Mouse (Mus musculus) v-Abl transformed pro-B cells (cell line): ENCODE results near the gene Il11ra1.
"Not testable (repeated sequence)": the region's sequence is repeated elsewhere in the genome, so short reads cannot be mapped to it uniquely, and the experiment has no call there.

Source experiments
- in situ Hi-C, 2 experiments: fragments of 400-800 bp; cut with MboI; formaldehyde crosslinking; loops; one replicate each; pipeline ENCODE4 v1.15.1; 2025; ENCODE audit not compliant: unreplicated experiment in 2 of 2

The Il11ra1 gene

DNA sequence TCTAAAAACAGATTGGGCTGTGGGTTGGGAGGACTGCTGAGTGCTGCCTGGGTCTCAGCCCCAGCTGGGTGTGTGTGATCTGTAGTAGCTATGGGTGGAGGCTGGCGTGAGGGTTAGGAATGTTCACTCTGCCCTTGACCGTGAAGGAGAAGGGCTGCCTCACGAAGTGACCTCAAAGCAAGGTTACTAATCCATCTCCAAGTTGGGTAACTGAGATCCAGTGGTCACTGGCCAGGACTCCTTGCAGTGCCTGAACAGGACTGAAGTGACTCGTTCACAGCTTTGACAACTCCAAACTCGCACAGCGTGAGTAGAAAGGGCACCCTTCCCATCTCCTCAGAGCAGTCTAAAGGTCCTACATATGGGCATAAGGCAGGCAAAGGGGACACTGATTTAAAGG lies 20.9 kb upstream of the Il11ra1 start:
- in situ Hi-C loops: no loop called here

DNA sequence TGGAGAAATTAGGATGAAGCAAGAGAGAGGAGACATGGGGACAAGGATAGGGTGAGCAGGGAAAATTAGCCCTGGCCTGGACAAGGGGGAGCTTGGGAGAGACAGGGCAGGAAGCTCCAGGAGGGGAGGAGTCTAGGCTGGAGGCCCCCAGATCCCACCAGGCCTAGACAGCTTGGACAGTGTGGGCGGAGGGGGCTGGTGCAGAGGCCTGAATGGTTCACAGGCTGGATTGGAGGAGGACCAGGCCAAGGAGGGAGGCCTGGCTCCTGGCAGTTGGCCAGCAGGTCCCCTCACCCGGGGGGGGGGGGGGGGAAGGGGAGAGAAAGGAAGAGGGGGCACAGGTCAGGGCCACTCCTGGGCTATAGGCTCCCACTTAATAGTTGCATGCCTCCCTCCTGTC lies 20.5 kb upstream of the Il11ra1 start:
- in situ Hi-C loops: no loop called here

DNA sequence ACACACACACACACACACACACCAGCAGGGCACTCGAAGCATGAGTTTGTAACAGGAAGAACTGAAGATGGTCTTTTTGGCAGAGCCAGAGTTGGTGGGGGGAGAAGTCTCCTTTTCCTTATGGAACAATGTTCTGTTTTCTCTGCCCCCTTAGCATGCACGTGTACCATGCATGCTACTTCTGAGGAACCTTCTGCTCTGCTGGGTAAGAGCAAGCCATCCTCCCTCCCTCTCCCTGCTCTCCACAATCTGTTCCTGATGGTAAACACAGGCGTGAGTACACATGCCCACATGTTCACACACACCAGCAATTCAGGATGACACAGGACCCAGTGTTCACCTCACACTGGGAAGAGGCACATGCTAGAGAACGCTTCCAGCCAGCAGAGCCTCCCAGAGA lies 18.6 kb upstream of the Il11ra1 start:
- in situ Hi-C loops: no loop called here

GRCm38 (mm10) chr4:41681947-41682346 lies 17.8 kb upstream of the Il11ra1 start:
- in situ Hi-C loops: no loop called here

DNA sequence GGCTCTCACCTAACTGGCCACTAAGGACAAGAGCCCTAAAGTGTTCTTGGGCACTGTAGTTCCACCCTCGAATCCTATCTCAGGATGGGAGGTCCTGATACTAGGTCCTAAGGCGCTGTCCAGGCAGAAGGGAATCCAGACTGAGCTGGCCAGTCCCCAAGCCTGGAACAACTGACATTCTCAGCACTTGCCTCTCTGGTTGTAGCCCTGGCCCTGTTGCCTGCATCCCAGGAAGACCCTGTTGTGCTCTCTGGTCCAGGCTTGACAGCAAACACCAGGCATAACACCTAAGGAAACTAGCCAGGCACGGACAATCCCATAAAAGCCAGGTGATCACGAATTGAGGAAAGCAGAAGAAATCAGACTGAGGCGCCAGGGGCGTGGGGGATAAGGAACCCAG lies 17.0 kb upstream of the Il11ra1 start:
- in situ Hi-C loops: no loop called here

GRCm38 (mm10) chr4:41683303-41683702 lies 16.5 kb upstream of the Il11ra1 start:
- in situ Hi-C loops: not testable (repeated sequence)

DNA sequence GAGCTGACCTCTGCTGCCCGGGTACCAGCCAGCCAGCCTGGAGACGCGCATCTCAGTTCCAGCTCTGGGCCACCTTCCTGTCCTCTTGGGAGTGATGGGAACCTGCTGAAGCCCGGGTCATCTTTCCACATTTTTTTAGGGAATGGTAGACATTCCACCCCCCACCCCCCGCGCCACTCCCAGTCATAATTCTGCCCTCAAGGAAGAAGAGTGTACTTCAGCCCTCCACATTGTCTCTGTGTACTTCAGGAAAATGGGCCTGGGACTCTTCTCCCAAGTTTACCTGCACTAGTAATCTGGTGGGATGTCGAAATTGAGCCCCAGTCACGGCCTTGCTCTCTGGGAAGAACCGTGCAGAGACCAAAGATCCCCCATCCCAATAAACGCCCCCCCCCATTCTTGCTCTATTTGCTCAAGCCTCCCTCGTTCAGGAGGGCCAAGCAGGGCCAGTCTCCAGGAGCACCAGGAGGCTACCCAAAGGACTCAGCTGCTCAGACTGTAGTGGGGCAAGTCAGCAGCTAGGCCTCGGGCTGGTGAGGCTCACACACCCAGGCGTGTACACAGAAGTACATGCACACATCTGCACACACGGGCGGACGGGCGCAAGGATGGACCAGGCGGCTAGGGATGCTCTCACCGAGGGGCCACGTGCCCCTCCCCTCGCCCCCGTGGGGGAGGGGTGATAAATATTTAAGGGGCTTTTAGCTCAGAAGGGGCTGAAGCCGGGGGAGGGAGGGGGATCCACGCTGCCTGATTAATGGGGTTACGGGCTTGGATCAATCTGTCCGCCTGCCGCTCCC lies 15.5 kb upstream of the Il11ra1 start:
- in situ Hi-C loops: not testable (repeated sequence)

- in situ Hi-C loops: not testable (repeated sequence)
Measured at GRCm38 (mm10) chr4:41684931-41685453, 14.8 kb upstream of the Il11ra1 start.

DNA sequence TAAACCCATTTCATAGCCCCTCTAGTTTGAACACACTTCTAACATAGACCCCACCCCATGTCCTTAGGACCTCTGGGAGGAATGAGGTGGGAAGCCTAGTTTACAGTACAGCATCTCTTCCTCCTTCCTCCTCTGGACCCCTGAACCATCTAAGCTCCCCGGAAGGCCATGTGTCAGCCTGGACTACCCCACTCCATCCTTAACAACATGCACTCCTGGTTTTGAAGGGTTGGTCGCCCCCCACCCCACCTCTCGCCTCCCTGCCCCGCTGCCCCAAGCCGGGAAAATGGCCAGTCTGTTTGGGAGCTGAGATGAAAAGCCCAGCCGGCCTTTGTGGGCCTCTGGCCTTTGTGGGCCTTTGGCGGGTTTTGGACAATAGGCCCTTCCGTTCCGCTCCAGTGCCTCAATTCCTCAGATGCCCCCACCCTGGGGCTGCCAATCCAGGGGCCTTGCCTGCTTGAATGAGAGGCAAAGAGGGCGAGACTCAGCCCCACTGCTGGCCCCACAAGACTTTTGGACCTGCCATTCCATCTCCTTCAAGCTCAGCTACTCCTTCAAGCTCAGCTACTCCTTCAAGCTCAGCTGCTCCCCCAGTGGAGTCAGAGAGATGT lies 13.8 kb upstream of the Il11ra1 start:
- in situ Hi-C loops: not testable (repeated sequence)

DNA sequence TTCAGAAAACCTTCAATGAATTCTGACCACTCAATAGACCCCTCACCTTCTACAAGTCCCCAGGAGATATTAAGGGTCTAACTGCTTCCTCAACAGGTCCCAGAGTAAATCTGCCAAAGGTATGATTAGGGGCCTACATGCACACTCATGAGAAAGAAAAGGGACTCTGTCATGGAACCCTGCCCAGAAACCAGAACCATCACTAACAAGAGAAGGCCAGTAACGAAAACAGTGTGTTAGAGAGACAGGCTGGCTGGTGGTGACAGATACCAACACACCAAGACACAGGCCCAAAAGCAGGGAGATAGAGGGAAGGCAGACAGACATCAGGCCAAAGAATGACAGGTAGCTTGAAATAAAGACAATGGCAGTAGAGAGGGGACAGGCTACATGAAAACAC lies 11.2 kb upstream of the Il11ra1 start:
- in situ Hi-C loops: not testable (repeated sequence)

GRCm38 (mm10) chr4:41690014-41690413 lies 9.8 kb upstream of the Il11ra1 start:
- in situ Hi-C loops: not testable (repeated sequence)

DNA sequence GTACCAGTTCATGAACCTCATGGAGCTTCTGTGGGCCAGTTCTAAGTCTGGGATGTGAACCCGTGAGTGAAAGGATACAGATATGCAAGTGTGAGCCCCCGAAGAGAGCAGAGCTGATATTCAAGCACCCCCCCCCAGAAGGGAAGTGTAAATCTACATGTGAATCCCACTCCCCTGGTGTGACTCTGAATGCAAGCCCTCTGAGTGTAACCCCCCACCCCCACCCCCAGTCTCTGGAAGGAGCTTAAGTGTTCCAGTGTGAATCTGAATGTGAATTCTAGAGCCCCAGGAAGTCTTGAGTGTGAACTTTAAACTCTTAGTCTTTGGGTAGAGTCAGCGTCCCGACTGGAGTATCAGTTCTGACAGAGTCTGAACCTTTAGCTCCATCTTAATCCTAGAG lies 6.3 kb upstream of the Il11ra1 start:
- in situ Hi-C loops: not testable (repeated sequence)

- in situ Hi-C loops: not testable (repeated sequence)
Measured at GRCm38 (mm10) chr4:41695800-41696199, 4.0 kb upstream of the Il11ra1 start.

- in situ Hi-C loops: not testable (repeated sequence)
Measured at GRCm38 (mm10) chr4:41696452-41696851, 3.3 kb upstream of the Il11ra1 start.

- in situ Hi-C loops: not testable (repeated sequence)
Measured at GRCm38 (mm10) chr4:41696930-41697841, 2.6 kb upstream of the Il11ra1 start, which contains the start of gene Cntfr. Cntfr (minus strand) TSS chr4:41697089.

DNA sequence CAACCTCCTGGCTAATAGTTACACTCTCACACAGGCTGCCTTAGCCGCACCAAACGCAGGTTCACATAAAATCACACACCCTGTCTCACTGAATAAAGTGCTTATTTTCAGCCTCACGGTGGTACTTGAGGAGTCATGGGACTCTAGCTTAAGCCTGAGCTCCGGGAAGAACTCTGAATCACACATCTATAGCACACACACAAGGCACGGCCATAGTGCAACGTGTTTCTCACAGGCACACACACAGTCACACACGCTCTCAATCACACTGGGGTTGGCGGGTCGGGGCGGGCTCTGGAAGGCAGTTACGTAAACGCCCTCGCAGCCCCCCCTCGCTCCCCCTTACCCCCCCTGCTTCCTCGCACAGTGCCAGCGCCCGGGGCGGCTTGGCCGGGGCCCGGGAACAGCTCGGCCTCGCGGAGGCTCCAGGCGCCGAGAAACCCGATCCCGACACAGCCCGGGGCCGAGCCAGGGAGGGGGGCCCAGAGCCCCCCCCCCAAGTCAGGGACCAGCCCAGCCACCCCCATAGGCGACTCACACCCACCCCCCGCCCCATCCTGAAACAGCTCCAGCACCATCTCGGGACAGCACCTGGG lies 1.3 kb upstream of the Il11ra1 start:
- in situ Hi-C loops: not testable (repeated sequence)

- in situ Hi-C loops: loop anchor here (10.0 to 25.0 kb wide), 2 partner anchors 645 to 988 kb away; partner anchors contain the start of genes Aptx (in 1 of the 2) and Dnaja1 (in 1 of the 2)
Measured at GRCm38 (mm10) chr4:41700224-41700623, 435 bp downstream of the Il11ra1 start.

DNA sequence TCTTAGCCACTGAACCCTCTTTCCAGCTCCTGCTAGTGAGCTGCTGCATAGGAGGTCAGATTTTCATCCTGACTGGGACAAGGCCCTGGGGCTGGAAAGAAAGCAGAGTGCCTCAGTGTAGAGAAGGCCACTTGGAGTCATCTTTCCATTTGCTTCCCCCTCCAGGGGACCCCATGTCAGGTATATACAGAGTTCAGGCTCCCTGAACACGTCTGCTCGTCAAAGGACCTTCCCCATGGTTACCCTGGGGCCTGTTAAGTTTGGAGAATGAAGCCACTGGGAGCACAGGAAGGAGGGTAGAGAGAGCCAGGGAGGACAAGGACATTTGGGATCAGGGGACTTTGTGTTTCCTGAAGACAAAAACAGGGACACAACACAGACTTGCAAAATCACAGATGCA lies 2.4 kb downstream of the Il11ra1 start:
- in situ Hi-C loops: loop anchor here (10.0 to 25.0 kb wide), 2 partner anchors 647 to 990 kb away; partner anchors contain the start of genes Aptx (in 1 of the 2) and Dnaja1 (in 1 of the 2)

GRCm38 (mm10) chr4:41704651-41705050 lies 4.9 kb downstream of the Il11ra1 start:
- in situ Hi-C loops: loop anchor here (5.0 to 25.0 kb wide), 4 partner anchors 137 to 992 kb away; partner anchors contain the start of genes Aptx (in 1 of the 2), Dnaic1 (in 1 of the 2), Dnaja1 (in 1 of the 2) and Fam219a (in 1 of the 2)
